Mouse (Mus musculus): Measurements from ENCODE around the gene Ppp1cb.

Ppp1cb gene

DNA sequence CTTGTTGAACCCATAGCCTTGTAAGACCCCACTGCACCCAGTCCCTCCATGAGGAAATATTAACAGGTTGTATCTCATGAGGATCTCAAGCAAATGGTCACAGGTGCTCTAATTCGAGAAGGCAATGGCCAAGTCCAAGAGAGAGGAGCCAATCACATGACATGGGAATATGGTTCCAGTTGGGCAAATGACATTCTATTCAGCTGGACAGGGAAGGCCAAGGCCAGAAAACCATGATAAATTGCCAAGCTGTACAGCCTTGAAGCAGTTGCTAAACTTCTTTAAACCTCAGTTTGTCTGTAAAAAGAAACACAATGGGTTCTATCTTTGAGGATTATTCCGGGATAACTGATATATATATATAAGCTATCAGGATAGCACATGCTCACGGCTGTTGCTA, 14.7 kb upstream of the Ppp1cb start:
- DNase-seq (ENCODE audit: low read depth, low spot score) = no peak

DNA sequence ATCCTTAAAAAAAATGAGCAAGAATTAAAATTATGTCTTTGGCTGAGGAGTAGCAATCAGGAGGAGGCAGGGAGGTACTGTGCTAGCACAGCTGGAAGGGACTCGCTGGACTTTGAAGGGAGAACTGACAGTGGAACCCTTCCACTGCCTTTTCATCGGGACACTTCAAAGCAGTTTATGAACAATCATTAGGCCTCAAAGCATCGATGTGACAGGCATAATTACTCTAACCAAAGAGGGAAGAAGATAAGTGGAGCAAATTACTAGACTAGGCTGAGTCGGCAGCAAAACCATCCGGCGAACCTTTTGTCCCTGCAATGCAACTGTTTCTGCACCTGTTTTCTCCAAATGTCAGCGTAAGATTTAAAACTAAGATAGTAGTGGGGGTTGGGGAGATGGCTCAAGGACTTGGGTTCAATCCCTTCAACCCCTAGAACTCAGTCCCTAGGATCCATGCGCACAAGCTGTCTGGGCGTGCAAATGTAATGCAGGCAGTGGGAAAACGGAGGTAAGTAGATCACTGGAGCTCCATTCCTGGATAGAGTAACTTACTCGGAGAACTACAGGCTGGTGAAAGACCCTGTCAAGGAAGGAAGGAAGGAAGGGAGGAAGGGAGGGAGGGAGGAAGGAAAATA, 13.2 kb upstream of the Ppp1cb start:
- DNase-seq (ENCODE audit: low read depth, low spot score) = no peak

DNA sequence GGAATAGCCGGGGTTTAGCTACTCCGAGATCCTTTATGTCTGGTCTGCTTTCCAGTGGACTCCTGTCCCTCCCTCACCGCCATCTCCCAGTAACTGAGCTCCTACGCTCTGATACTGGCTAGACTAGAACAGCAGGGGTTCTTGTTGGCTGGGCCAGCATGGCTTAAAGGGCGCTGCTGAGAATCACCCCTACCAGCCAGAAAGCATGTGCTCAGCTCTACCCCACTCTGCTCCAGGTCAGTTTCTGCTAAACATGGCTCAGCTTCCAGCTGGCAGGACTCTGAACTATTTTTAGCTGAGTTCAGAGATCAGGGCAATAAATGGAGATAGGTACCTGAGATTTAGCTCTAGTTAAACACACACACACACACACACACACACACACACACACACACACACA, 12.2 kb upstream of the Ppp1cb start:
- no peak for DNase-seq (ENCODE audit: low read depth, low spot score)

DNA sequence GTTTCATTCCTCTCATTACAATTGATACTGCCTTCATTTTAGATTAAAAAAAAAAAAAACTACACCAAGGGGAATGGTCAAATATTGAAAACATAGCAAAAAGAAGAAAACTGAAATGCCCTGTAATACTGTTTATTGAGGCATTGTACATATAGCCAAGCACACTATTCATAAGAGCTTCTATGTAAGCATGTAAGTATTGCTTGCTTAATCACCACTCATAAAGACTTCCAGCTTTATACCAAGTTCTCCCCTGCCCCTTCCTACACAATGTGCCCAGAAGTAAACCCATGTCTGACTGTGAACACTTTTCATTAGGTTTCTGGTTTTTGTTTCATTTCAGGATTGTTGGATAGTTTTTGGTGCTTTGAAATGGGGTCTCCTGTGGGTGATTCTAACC, 11.8 kb upstream of the Ppp1cb start:
- DNase-seq (ENCODE audit: low read depth, low spot score) = no peak

DNA sequence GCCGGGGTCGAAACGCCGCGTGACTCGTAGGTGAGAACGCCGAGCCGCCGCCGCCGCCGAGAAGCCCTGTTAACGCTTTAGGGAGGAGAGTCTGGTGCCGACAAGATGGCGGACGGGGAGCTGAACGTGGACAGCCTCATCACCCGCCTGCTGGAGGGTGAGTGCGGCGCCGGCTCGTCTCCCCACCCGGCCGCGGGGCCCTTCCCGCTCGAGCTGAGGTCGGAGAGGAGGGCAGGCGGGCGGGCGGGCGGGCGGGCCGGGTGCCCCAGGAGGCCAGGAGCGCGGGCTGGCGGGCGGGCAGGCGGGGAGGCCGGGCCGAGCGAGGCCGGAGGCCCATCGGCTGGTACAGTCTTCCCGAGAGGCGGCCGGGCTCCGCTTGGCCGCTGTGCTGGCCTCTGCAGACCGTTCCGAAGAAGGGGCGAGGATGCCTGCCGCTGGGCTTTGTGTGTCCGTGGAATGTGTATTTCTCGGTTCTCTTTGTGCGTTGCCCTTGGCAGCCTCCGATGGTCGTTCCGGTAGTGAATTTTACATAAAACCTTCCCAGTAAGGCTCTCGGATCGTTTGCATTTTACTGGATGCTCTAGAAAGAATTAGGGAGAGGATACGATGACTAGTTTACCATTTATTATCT, 723 bp downstream of the Ppp1cb start:
- no peak for DNase-seq (ENCODE audit: low read depth, low spot score)

DNA sequence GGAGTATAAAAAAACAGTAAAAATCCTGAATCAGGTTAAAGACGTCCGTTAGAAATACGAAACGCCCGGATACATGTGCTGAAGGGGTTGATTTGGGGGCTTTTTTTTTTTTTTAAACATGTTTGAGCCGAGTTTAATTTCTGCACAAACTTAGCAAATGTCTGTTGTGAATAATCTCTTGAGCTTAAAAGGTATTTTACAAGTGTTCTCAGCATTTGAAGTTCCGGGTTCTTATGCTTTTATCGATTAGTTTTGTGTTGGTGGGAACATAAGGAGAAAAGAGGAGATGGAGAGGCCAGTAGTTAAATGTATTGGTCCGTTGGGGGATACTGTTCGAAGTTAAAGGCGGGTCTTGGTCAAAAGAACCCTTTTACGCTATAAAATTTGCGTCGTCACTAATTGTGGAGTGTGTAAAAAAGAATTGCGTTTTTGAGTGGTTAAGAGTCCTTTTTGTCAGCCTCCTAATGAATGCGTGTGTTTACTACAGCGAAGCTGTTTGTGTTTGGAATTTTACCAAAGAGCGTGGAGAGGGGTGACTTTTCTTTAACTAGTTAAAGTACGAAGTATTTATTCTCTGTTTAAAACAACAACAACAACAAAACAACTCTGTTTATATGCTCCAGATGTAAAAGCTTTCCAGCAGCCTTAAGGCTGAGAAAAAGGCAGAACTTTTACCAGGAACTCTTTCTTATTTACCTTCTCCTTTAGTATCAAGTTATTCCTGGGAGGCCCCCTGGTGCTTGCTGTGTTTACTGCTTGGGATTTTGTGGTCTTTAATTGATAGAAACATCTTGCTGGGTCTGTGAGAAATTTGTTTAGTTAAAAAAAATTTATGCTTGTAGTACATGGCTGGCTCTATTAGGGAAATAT, 1.5 kb downstream of the Ppp1cb start:
- DNase-seq (ENCODE audit: low read depth, low spot score) = no peak

DNA sequence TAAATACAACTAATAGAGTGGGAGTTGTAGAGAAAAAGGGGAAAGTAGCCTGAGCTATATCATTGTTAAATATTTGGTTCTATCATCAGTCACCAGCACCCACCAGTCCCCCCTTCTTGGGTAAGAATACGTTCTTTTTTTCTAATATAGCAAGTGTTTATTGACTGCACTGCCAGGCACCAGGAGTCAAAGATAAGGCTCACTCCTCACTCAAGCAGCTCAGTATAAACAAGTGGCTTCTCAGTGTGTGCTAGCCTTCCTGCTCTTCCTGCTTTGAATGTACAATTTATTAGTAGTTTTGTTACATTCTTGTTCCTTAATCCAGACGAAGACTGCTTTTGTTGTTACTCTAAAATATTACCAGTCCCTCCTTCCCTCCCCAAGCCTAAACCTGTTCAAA, 2.3 kb downstream of the Ppp1cb start:
- DNase-seq (ENCODE audit: low read depth, low spot score) = no peak

DNA sequence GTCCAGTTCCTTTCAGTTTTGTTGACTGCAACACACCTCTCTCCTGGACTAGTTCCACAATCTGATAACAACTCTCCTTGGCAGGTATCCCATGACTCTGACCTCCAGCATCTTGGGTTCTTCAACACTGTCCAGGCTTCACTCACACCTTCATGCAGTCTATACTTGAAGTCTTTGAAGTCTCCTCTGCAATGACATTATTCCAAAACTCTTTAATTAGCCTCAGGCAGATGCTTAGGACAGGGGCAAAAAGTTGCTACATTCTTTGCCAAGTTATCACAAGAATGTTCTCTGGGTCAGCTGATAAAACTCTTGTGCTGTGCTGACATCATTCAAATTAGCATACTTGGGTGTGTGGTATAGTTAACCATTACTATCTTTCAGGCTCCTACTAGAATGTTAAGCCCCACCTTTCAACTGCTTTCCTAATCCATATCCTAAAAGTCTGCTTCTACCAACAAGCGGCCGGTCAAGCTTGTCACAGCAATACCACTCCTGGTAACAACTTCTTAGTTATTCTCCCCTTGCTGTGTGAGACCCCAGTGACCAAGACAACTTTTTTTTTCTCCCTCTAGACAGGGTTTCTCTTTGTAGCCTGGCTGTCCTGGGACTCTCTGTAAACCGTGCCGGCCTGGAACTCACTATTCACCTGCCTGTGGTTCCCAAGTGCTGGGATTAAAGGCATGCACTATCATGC, 13.8 kb downstream of the Ppp1cb start:
- DNase-seq (ENCODE audit: low read depth, low spot score) = no peak

DNA sequence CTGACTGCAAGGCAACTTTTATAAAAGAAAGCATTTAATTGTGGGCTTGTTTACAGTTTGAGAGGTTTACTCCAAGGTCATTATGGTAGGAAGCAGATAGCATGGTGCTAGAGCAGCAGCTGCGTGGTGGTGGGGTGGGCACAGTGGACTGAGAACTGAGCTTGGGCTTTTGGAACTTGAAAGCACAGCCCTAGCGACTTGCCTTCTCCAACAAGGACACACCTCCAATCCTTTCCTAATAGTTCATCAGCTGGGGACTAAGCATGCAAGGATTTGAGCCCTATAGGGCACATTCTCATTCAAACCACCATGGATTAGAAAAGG, 14.3 kb downstream of the Ppp1cb start:
- no peak for DNase-seq (ENCODE audit: low read depth, low spot score)

DNA sequence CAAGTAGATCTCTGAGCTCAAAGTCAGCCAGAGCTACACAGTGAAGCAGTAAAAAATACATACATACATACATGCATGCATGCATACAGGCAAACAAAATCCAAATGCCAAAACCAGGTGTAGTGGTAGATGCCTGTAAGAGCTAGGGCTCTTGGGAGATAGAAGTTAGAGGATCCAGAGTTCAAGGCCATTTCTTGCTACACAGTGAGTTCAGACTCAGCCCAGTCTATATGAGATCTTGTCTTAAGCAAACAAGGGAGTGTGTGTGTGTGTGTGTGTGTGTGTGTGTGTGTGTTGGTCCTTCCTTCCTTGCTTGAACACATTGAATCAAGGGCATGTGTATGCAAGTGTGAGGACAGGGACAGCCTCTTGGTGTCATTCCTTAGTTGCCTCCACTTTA, 17.9 kb downstream of the Ppp1cb start:
- no peak for DNase-seq (ENCODE audit: low read depth, low spot score)

DNA sequence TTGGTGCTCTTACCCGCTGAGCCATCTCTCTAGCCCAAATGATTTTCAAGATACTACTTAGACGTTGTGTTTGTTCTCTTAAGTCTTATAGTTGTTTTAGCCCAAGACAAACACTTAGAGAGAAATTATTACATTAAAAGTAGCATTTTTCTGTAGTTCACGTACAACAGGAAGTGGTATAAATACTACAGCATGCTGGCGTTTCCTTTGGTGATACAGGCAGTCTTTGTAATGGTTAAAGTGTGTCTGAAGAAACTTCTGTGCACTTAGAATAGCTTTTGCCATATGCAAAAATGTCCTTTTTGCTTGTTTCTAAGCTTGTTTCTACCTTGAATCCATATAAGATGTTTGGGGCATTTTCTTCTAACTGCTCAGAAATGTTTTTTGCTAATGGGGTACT, 20.3 kb downstream of the Ppp1cb start:
- DNase-seq (ENCODE audit: low read depth, low spot score) = no peak

DNA sequence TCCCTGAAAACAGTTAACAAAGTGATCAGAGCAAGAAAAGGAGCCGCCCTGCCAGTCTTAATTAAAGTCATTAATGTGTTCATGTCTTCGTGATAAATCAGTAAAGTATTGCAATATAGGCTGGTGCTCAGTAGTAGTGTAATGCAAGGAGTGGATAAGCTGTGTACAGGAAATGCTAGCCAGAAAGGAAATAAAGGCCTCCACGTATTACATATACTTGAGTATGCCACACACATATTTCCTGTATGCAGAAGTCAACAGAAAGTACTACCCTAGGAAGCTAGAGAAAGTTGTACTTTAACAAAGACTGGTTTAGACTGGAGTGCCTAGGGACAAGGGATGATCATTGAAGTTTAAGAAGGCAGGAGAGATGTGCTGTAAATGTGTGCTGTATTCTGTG, 26.8 kb downstream of the Ppp1cb start:
- no peak for DNase-seq (ENCODE audit: low read depth, low spot score)

DNA sequence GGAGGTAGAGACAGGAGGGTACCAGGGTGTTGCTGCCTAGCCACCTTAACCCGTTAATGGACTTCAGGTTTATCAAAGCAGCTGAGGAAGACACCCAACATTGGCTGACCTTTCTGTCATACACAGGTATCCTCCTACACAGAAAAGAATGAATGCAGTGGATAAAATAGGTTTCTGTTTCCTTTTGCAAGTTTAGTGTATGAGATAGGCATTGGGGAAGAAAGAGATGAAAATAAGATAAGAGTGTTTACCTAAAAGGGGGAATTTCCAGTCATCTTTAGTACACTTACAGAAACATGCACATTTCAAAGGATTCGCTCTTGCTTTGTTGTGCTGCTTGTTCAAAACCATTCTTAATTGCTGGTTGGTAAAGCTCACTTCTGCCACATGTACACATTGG, 29.4 kb downstream of the Ppp1cb start:
- no peak for DNase-seq (ENCODE audit: low read depth, low spot score)

DNA sequence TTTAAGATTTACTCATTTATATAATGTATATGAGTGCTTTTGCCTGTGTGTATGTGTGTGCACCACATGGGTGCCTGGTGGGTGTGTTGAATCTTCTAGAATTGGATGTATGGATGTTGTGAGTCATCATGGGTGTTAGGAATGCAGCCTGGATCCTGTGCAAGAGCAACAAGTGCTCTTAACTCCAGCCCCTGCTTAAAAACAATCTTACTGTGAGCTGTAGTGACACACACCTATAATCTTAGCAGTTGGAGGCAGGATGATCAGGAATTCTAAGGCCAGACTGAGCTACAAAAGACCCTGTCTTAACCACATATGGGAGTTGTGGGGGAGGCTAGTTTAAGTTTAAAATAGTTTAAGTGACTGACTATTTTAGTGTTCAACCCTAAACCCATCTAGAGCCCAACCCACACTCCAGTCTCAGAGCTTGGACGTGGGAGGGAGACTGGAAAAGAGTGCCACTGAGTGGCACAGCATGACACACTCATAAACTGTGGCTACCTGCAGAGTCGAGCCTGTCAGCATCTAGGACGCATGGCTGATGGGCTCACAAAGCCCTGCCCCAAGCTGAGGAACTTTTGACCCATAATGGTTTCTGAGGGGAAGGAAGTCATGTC, 35.5 kb downstream of the Ppp1cb start:
- DNase-seq (ENCODE audit: low read depth, low spot score) = no peak

DNA sequence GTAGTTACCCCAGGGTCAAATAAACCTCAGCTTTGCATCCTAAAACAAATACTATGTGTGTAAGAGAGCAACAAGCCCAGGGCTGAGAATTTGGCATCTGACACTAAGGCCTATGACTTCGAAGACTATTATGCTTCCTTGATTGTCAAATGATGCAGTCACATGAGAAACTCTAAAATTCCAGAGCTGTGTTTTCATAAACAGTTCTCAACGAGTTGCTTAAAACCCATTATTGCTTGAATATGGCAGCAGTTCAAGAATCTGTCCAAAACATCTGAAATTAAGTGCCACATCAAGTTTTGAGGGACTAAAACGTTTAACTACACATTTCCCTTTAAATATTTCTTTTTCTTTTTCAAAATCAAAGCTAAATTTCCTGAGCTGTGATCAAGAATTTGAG, 50.1 kb downstream of the Ppp1cb start:
- no peak for DNase-seq (ENCODE audit: low read depth, low spot score)

DNA sequence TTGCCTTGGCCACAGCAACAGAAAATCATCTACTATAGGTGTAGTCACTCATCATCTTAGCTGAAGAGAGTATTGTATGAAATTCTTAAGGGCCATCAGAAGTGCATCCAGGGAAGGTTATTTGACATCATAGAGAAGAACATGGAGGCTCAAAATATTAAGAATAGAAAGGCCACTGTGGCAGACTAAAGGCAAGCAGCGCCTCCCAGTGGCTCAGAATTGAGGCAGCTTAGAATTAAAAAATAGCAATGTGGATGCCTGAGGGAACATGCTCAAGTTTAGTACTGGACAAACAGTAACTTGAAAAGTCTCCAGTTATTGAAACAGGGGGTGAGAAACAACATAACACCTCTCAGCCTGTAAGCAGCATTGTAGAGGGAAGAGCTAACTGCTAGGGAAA, 61.7 kb downstream of the Ppp1cb start:
- peak; percentile 8 for DNase-seq (ENCODE audit: low read depth, low spot score)

DNA sequence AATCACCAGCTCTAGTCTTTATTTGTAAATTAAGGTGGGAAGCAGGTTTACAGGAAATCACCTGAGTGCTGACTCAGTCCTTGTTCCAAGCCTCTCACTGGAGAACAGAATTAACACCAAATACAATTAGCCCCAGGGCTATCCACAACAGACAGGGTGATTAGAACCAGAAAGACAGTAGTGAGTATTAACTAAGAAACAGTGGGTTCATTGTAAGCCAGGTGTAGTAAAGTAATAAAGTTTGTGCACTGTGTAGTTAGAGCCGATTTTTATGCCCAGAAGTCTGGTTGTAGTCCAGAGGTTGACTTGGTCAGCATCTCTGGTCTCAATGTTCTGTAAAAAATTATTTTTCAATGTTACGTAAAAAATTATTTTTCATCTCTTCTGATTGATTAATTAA, 90.8 kb downstream of the Ppp1cb start:
- DNase-seq (ENCODE audit: low read depth, low spot score) = no peak

DNA sequence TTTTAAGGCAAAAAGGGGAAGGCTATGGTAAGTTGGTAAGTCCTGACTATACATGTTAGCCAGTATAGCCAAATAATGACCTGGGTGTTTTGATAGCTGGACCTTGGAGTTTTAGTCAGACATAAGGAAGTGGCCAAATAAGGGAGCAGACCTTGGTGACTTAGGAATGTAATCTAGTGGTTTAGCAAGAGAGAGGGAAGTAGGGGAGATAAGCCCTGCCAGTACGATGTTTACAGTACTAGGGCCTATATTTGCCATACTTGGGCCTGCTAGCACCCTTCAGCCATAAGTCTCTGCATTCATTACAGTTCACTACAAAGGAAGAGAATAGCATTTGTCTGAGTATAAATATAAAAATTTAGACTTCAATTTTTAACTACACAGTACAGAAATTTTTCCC, 106.1 kb downstream of the Ppp1cb start:
- DNase-seq (ENCODE audit: low read depth, low spot score) = no peak

Measured in retina, postnatal 7 days (tissue).